In genomic region chr1:25823961-25824360, GRCm38 (mm10) we compare ENCODE assay signal across 18 mouse cellular contexts. TPM values are rescaled to one million over a fixed set of nuclear protein-coding genes. Genes with fewer than 3 reads are reported as not detected.
A peak's percentile ranks its signal among the peaks of the same experiment; 100 is the strongest.
DNase-seq lines count a peak whose midpoint lies in the region; ATAC-seq lines count a peak whose summit lies in the region.
"Had no signal": no experiment of that assay in that cellular context is flagged by ENCODE, and none has a peak within 500 bp of the region (broad histone marks: within the 10 kb centered on the region; RNA-seq: fewer than 3 reads in every experiment).

No protein-coding gene starts in this region.

- H3K27me3 ChIP-seq in forebrain, embryonic 13.5 days, result no peaks in the 10 kb centered on the region
- peaks cover 19% of the 10 kb centered on the region for H3K27me3 ChIP-seq in forebrain, embryonic 10.5 days (ENCODE audit: poor library complexity, severe bottlenecking)
- H3K27me3 ChIP-seq in hindbrain, embryonic 14.5 days (ENCODE audit: control insufficient read depth, insufficient read depth, low read length), result no peaks in the 10 kb centered on the region
- no peaks in the 10 kb centered on the region for H3K27me3 ChIP-seq in neural tube, embryonic 13.5 days

- no peak overlapping the region for H3K9ac ChIP-seq in forebrain, embryonic 13.5 days
- peak overlapping the region; percentile 33; the same call in 1 of the 2 replicates for H3K9ac ChIP-seq in hindbrain, embryonic 14.5 days
- H3K9ac ChIP-seq in neural tube, embryonic 13.5 days, result no peak overlapping the region
- H3K9ac ChIP-seq: liver, embryonic 14.5 days had no signal

- H3K36me3 ChIP-seq in forebrain, embryonic 13.5 days (ENCODE audit: poor library complexity, severe bottlenecking), result no peaks in the 10 kb centered on the region
- no peaks in the 10 kb centered on the region for H3K36me3 ChIP-seq in forebrain, embryonic 10.5 days (replicated peaks)
- H3K36me3 ChIP-seq in hindbrain, embryonic 14.5 days (replicated peaks; ENCODE audit: control insufficient read depth, insufficient read depth), result no peaks in the 10 kb centered on the region
- H3K36me3 ChIP-seq in neural tube, embryonic 13.5 days, result no peaks in the 10 kb centered on the region
- H3K36me3 ChIP-seq: embryonic facial prominence, embryonic 10.5 days; limb, embryonic 10.5 days had no signal

- intact Hi-C loops in left cerebral cortex, postnatal 25 days (cut with DNase I), result loop anchor here (10.0 kb wide), 1 partner anchor 719 kb away; no protein-coding TSS in a partner anchor

- no peak overlapping the region for H3K27ac ChIP-seq in forebrain, embryonic 13.5 days
- H3K27ac ChIP-seq in forebrain, embryonic 10.5 days, result no peak overlapping the region
- no peak overlapping the region for H3K27ac ChIP-seq in hindbrain, embryonic 14.5 days
- H3K27ac ChIP-seq in neural tube, embryonic 13.5 days (replicated peaks), result no peak overlapping the region
- H3K27ac ChIP-seq: embryonic facial prominence, embryonic 10.5 days; limb, embryonic 10.5 days; liver, embryonic 14.5 days had no signal

- no peak for ATAC-seq in forebrain, embryonic 13.5 days
- ATAC-seq in hindbrain, embryonic 14.5 days (ENCODE audit: low FRiP score), result no peak
- ATAC-seq in neural tube, embryonic 13.5 days (ENCODE audit: low read depth), result no peak

- H3K4me2 ChIP-seq in forebrain, embryonic 13.5 days, result peak overlapping the region; percentile 45
- peak overlapping the region; percentile 75 for H3K4me2 ChIP-seq in hindbrain, embryonic 14.5 days (replicated peaks)
- peak overlapping the region; percentile 68 for H3K4me2 ChIP-seq in neural tube, embryonic 13.5 days

- no peaks in the 10 kb centered on the region for H3K9me3 ChIP-seq in forebrain, embryonic 13.5 days (replicated peaks)
- no peaks in the 10 kb centered on the region for H3K9me3 ChIP-seq in forebrain, embryonic 10.5 days
- no peaks in the 10 kb centered on the region for H3K9me3 ChIP-seq in hindbrain, embryonic 14.5 days (ENCODE audit: control insufficient read depth, low read length)
- no peaks in the 10 kb centered on the region for H3K9me3 ChIP-seq in neural tube, embryonic 13.5 days
- H3K9me3 ChIP-seq: embryonic facial prominence, embryonic 10.5 days; limb, embryonic 10.5 days had no signal

- peaks cover 47% of the 10 kb centered on the region for H3K4me1 ChIP-seq in forebrain, embryonic 13.5 days
- peaks cover 39% of the 10 kb centered on the region for H3K4me1 ChIP-seq in forebrain, embryonic 10.5 days
- H3K4me1 ChIP-seq in hindbrain, embryonic 14.5 days (replicated peaks; ENCODE audit: control insufficient read depth, insufficient read depth, low read length), result peaks cover 43% of the 10 kb centered on the region
- H3K4me1 ChIP-seq in neural tube, embryonic 13.5 days (replicated peaks), result peaks cover 57% of the 10 kb centered on the region

- H3K4me3 ChIP-seq in forebrain, embryonic 13.5 days, result no peak overlapping the region
- H3K4me3 ChIP-seq in forebrain, embryonic 10.5 days, result no peak overlapping the region
- H3K4me3 ChIP-seq in hindbrain, embryonic 14.5 days (replicated peaks; ENCODE audit: low read length), result peak overlapping the region; percentile 19
- peak overlapping the region; percentile 22 for H3K4me3 ChIP-seq in neural tube, embryonic 13.5 days
- H3K4me3 ChIP-seq: embryonic facial prominence, embryonic 10.5 days; limb, embryonic 10.5 days had no signal

- WGBS in forebrain, embryonic 13.5 days, result 67% methylated on average over 10 of the region's 10 CpGs
- 78% methylated on average over 10 of the region's 10 CpGs for WGBS in forebrain, embryonic 10.5 days
- 62% methylated on average over 10 of the region's 10 CpGs for WGBS in hindbrain, embryonic 14.5 days
- 71% methylated on average over 10 of the region's 10 CpGs for WGBS in neural tube, embryonic 13.5 days

- DNase-seq in forebrain, embryonic 10.5 days (ENCODE audit: extremely low spot score, low spot score), result no peak
- peak; percentile 28 to 30 for DNase-seq in left cerebral cortex, postnatal 25 days (ENCODE audit: low spot score in 2 of 2)
- no peak for DNase-seq in left cerebral cortex, adult 11 months (ENCODE audit: low spot score)
- no peak for DNase-seq in hindbrain, embryonic 14.5 days (ENCODE audit: low spot score)
- DNase-seq in heart, postnatal 4 days, result no peak
- no peak for DNase-seq in spleen, postnatal 4 days (ENCODE audit: low spot score in 2 of 2)
- DNase-seq: adrenal gland, postnatal 10 days; kidney, adult 18-20 months; kidney, postnatal 4 days; thymus, postnatal 25 days had no signal

RNA-seq across cellular contexts. Expression of gene Adgrb3, which starts 5.5 kb away (rescaled TPM):
- polyA plus RNA-seq in forebrain, embryonic 13.5 days (2015; fragmentation: Nextera tagmentation; extraction: Ambion mirVana), result 25.6 and 29.2 TPM in 2 replicates
- 2.5 and 3.4 TPM in 2 replicates for polyA plus RNA-seq in forebrain, embryonic 10.5 days (2016; fragmentation: Nextera tagmentation; extraction: Ambion mirVana)
- total RNA-seq in left cerebral cortex, postnatal 25 days (2021), result 100 to 1,000 TPM; 105 to 110 TPM
- polyA plus RNA-seq in hindbrain, embryonic 14.5 days (2014; fragmentation: Nextera tagmentation; extraction: Ambion mirVana), result 62.0 and 68.3 TPM in 2 replicates
- 34.0 and 35.3 TPM in 2 replicates for polyA plus RNA-seq in neural tube, embryonic 13.5 days (2015; fragmentation: Nextera tagmentation; extraction: Ambion mirVana)
- total RNA-seq in heart, postnatal 4 days (2021), result under 1 TPM; 0.07 to 0.18 TPM
- total RNA-seq: heart, adult 8-10 months; heart, postnatal 25 days had no signal
- polyA plus RNA-seq: C2C12 had no signal

Comparison
In these comparisons a context has a peak if more than half of its experiments do, and no peak if none do; other contexts are left out.
1. DNase-seq: peak in left cerebral cortex, postnatal 25 days (2 of 2); none in forebrain, embryonic 10.5 days (single experiment), left cerebral cortex, adult 11 months (single experiment), hindbrain, embryonic 14.5 days (single experiment), heart, postnatal 4 days (single experiment) and spleen, postnatal 4 days (0 of 2).
2. H3K4me3 ChIP-seq: peak in hindbrain, embryonic 14.5 days (single experiment) and neural tube, embryonic 13.5 days (single experiment); none in forebrain, embryonic 13.5 days (single experiment) and forebrain, embryonic 10.5 days (single experiment).
3. Peak in every context shown above with its lines, with median percentiles within 50 percentile points of each other: H3K4me2 ChIP-seq.